Mouse (Mus musculus) midbrain, embryonic 13.5 days (tissue): ENCODE measurements at regions not wholly inside any gene's neighbourhood (a gene's known extent, or its start where the extent isn't known, plus 50 kb on each side); places are given as distances from the start of the nearest gene placed in this dataset.

Source experiments
- ATAC-seq: fragments of 200-750 bp; cut with Nextera tagmentation; 2 replicates; pipeline ENCODE4 v1.8.0; 2017; ENCODE audit warnings: mild to moderate bottlenecking, moderate TSS enrichment, moderate library complexity
- H3K27ac ChIP-seq: fragments of 300-500 bp; sonication (generic); 2 replicates; pipeline ENCODE4 v1.5.1; 2015; ENCODE audit warnings: inconsistent platforms, mild to moderate bottlenecking, moderate library complexity
- H3K27me3 ChIP-seq: fragments of 300-500 bp; sonication (generic); 2 replicates; pipeline ENCODE4 v1.6.1; 2015; ENCODE audit warnings: mild to moderate bottlenecking, inconsistent platforms
- H3K36me3 ChIP-seq: fragments of 300-500 bp; sonication (generic); 2 replicates; pipeline ENCODE4 v1.6.1; 2015; ENCODE audit warnings: mild to moderate bottlenecking, inconsistent platforms
- H3K4me1 ChIP-seq: fragments of 300-500 bp; sonication (generic); replicated peaks from 2 replicates; pipeline ENCODE4 v1.6.1; 2015; ENCODE audit warnings: inconsistent platforms
- H3K4me2 ChIP-seq: fragments of 300-500 bp; sonication (generic); replicated peaks from 2 replicates; pipeline ENCODE4 v1.6.1; 2015; ENCODE audit warnings: moderate library complexity, mild to moderate bottlenecking, inconsistent platforms
- H3K4me3 ChIP-seq: fragments of 300-500 bp; sonication (generic); replicated peaks from 2 replicates; pipeline ENCODE4 v1.5.1; 2015; ENCODE audit warnings: mild to moderate bottlenecking, inconsistent platforms
- H3K9ac ChIP-seq: fragments of 300-500 bp; sonication (generic); replicated peaks from 2 replicates; pipeline ENCODE4 v1.6.1; 2015; ENCODE audit warnings: mild to moderate bottlenecking, inconsistent platforms
- H3K9me3 ChIP-seq: fragments of 300-500 bp; sonication (generic); 2 replicates; pipeline ENCODE4 v1.6.1; 2016; ENCODE audit warnings: mild to moderate bottlenecking, inconsistent platforms
- WGBS: fragments of 180-500 bp; shearing (Covaris S2); methylation state at CpG from one replicate; pipeline ENCODE4 v1.1.7; 2015; 5-methylcytosine and 5-hydroxymethylcytosine counted together

- no peak overlapping the region for H3K4me2 ChIP-seq
- no peak for ATAC-seq
- no peak overlapping the region for H3K4me3 ChIP-seq
- no peaks in the 10 kb centered on the region for H3K27me3 ChIP-seq
- H3K9ac ChIP-seq: no peak overlapping the region
- H3K36me3 ChIP-seq: no peaks in the 10 kb centered on the region
- 90% methylated on average over 10 of the region's 10 CpGs for WGBS
- H3K27ac ChIP-seq: no peak overlapping the region
- H3K4me1 ChIP-seq: no peaks in the 10 kb centered on the region
- no peaks in the 10 kb centered on the region for H3K9me3 ChIP-seq
Observed at GRCm38 (mm10) chr10:118989812-118990211, 119.8 kb upstream of the Dyrk2 start.

- Histone ChIP-seq H3K36me3 (no peaks in the 10 kb centered on the region), H3K9me3 (peaks cover 3% of the 10 kb centered on the region; the same call in 1 of the 2 replicates), H3K4me2 (no peak overlapping the region), H3K4me3 (no peak overlapping the region), H3K27ac (no peak overlapping the region), H3K27me3 (no peaks in the 10 kb centered on the region), H3K9ac (no peak overlapping the region), H3K4me1 (no peaks in the 10 kb centered on the region)
- no peak for ATAC-seq
- WGBS: 92% methylated on average over 6 of the region's 6 CpGs
Observed at GRCm38 (mm10) chr10:118988249-118988648, 118.2 kb upstream of the Dyrk2 start.

GRCm38 (mm10) chr10:118984580-118984979 is 114.6 kb upstream of the Dyrk2 start:
- 92% methylated on average over 5 of the region's 5 CpGs for WGBS
- Histone ChIP-seq H3K9ac (no peak overlapping the region), H3K36me3 (no peaks in the 10 kb centered on the region), H3K4me3 (no peak overlapping the region), H3K27ac (no peak overlapping the region), H3K9me3 (peaks cover 3% of the 10 kb centered on the region; the same call in 1 of the 2 replicates), H3K4me2 (no peak overlapping the region), H3K4me1 (no peaks in the 10 kb centered on the region), H3K27me3 (no peaks in the 10 kb centered on the region)
- ATAC-seq: no peak

- no peaks in the 10 kb centered on the region for H3K36me3 ChIP-seq
- no peak overlapping the region for H3K4me3 ChIP-seq
- peaks cover 3% of the 10 kb centered on the region; the same call in 1 of the 2 replicates for H3K9me3 ChIP-seq
- no peaks in the 10 kb centered on the region for H3K4me1 ChIP-seq
- H3K4me2 ChIP-seq: no peak overlapping the region
- ATAC-seq: no peak
- 89% methylated on average over 5 of the region's 5 CpGs for WGBS
- H3K9ac ChIP-seq: no peak overlapping the region
- H3K27ac ChIP-seq: no peak overlapping the region
- H3K27me3 ChIP-seq: peaks cover 12% of the 10 kb centered on the region; the same call in 1 of the 2 replicates
Observed at GRCm38 (mm10) chr10:118981446-118981845, 111.4 kb upstream of the Dyrk2 start.

- WGBS: 50% methylated on average over 13 of the region's 13 CpGs
- no peak overlapping the region for H3K9ac ChIP-seq
- no peak for ATAC-seq
- no peaks in the 10 kb centered on the region for H3K36me3 ChIP-seq
- no peak overlapping the region for H3K27ac ChIP-seq
- H3K4me2 ChIP-seq: no peak overlapping the region
- no peak overlapping the region for H3K4me3 ChIP-seq
- no peaks in the 10 kb centered on the region for H3K4me1 ChIP-seq
- peaks cover 12% of the 10 kb centered on the region; the same call in 1 of the 2 replicates for H3K27me3 ChIP-seq
- peaks cover 3% of the 10 kb centered on the region; the same call in 1 of the 2 replicates for H3K9me3 ChIP-seq
Observed at GRCm38 (mm10) chr10:118979339-118979738, 109.3 kb upstream of the Dyrk2 start.

GRCm38 (mm10) chr10:118978181-118978743 is 108.3 kb upstream of the Dyrk2 start:
- Histone ChIP-seq H3K9ac (no peak overlapping the region), H3K4me1 (no peaks in the 10 kb centered on the region), H3K4me3 (no peak overlapping the region), H3K36me3 (no peaks in the 10 kb centered on the region), H3K27ac (no peak overlapping the region), H3K9me3 (no peaks in the 10 kb centered on the region), H3K27me3 (peaks cover 12% of the 10 kb centered on the region; the same call in 1 of the 2 replicates), H3K4me2 (no peak overlapping the region)
- no peak for ATAC-seq
- WGBS: 78% methylated on average over 10 of the region's 10 CpGs

- 73% methylated on average over 10 of the region's 10 CpGs for WGBS
- ATAC-seq: no peak
- H3K4me3 ChIP-seq: no peak overlapping the region
Observed at GRCm38 (mm10) chr10:118976447-118976846, 106.4 kb upstream of the Dyrk2 start.

GRCm38 (mm10) chr10:118975772-118976171 is 105.8 kb upstream of the Dyrk2 start:
- Histone ChIP-seq H3K9me3 (no peaks in the 10 kb centered on the region), H3K27me3 (peaks cover 14% of the 10 kb centered on the region; the same call in 1 of the 2 replicates), H3K4me3 (no peak overlapping the region), H3K4me1 (peaks cover 2% of the 10 kb centered on the region; the same call in 1 of the 2 replicates), H3K9ac (no peak overlapping the region), H3K27ac (no peak overlapping the region), H3K4me2 (no peak overlapping the region), H3K36me3 (no peaks in the 10 kb centered on the region)
- no peak for ATAC-seq
- 86% methylated on average over 2 of the region's 2 CpGs for WGBS

More at GRCm38 (mm10) chr10:118976447-118976846, 106.4 kb upstream of the Dyrk2 start:
- H3K9me3 ChIP-seq: no peaks in the 10 kb centered on the region
- H3K4me1 ChIP-seq: no peaks in the 10 kb centered on the region
- no peak overlapping the region for H3K9ac ChIP-seq
- H3K36me3 ChIP-seq: no peaks in the 10 kb centered on the region
- peaks cover 12% of the 10 kb centered on the region; the same call in 1 of the 2 replicates for H3K27me3 ChIP-seq
- H3K27ac ChIP-seq: no peak overlapping the region
- no peak overlapping the region for H3K4me2 ChIP-seq

GRCm38 (mm10) chr10:118973324-118973723 is 103.3 kb upstream of the Dyrk2 start:
- Histone ChIP-seq H3K4me1 (peaks cover 5% of the 10 kb centered on the region), H3K9ac (no peak overlapping the region), H3K4me2 (no peak overlapping the region), H3K27me3 (0 out of 2 replicates have a peak, but pooled peaks cover 9% of the 10 kb centered on the region), H3K9me3 (no peaks in the 10 kb centered on the region), H3K4me3 (no peak overlapping the region), H3K27ac (no peak overlapping the region), H3K36me3 (no peaks in the 10 kb centered on the region)
- WGBS: 28% methylated on average over 4 of the region's 4 CpGs
- no peak for ATAC-seq

GRCm38 (mm10) chr10:118972626-118973025 is 102.6 kb upstream of the Dyrk2 start:
- H3K4me2 ChIP-seq: no peak overlapping the region
- H3K9me3 ChIP-seq: no peaks in the 10 kb centered on the region
- no peak overlapping the region for H3K4me3 ChIP-seq
- H3K9ac ChIP-seq: no peak overlapping the region
- ATAC-seq: no peak
- no peak overlapping the region for H3K27ac ChIP-seq
- H3K4me1 ChIP-seq: peaks cover 5% of the 10 kb centered on the region
- WGBS: 94% methylated on average over 4 of the region's 4 CpGs
- no peaks in the 10 kb centered on the region for H3K36me3 ChIP-seq
- H3K27me3 ChIP-seq: 0 out of 2 replicates have a peak, but pooled peaks cover 2% of the 10 kb centered on the region

- WGBS: 71% methylated on average over 14 of the region's 14 CpGs
- no peak for ATAC-seq
- H3K27ac ChIP-seq: peak overlapping the region; percentile 5; the same call in 1 of the 2 replicates
Observed at GRCm38 (mm10) chr10:118970457-118971175, 100.6 kb upstream of the Dyrk2 start.

GRCm38 (mm10) chr10:118961713-118962181 is 91.7 kb upstream of the Dyrk2 start:
- no peak overlapping the region for H3K4me3 ChIP-seq

More at GRCm38 (mm10) chr10:118970457-118971175, 100.6 kb upstream of the Dyrk2 start:
- Histone ChIP-seq H3K4me1 (peaks cover 5% of the 10 kb centered on the region), H3K27me3 (peaks cover 11% of the 10 kb centered on the region; the same call in 1 of the 2 replicates), H3K9me3 (no peaks in the 10 kb centered on the region), H3K36me3 (no peaks in the 10 kb centered on the region), H3K4me2 (no peak overlapping the region), H3K9ac (no peak overlapping the region), H3K4me3 (no peak overlapping the region)

More at GRCm38 (mm10) chr10:118961713-118962181, 91.7 kb upstream of the Dyrk2 start:
- peaks cover 22% of the 10 kb centered on the region for H3K4me1 ChIP-seq
- H3K27ac ChIP-seq: 0 out of 2 replicates have a peak overlapping the region, but pooled peaks have one; percentile 30
- WGBS: 5% methylated on average over 7 of the region's 7 CpGs
- 0 out of 2 replicates have a peak overlapping the region, but pooled peaks have one; percentile 9 for H3K4me2 ChIP-seq
- H3K27me3 ChIP-seq: peaks cover 30% of the 10 kb centered on the region
- H3K9ac ChIP-seq: no peak overlapping the region
- no peaks in the 10 kb centered on the region for H3K36me3 ChIP-seq
- no peaks in the 10 kb centered on the region for H3K9me3 ChIP-seq
- peak; percentile 89 for ATAC-seq
